Mouse (Mus musculus) thymus, adult 18-20 months (tissue): ENCODE measurements at regions not wholly inside any gene's neighbourhood (a gene's known extent, or its start where the extent isn't known, plus 50 kb on each side); places are given as distances from the start of the nearest gene placed in this dataset.

ENCODE experiments used
- DNase-seq, 2 experiments: peaks; one replicate each; pipeline ENCODE4 v3.0.0; 2022; ENCODE audit warnings: mixed read lengths in 2 of 2

GRCm38 (mm10) chr2:9691906-9692305, 189.1 kb upstream of the 4930412O13Rik start:
- no peak for DNase-seq

DNA sequence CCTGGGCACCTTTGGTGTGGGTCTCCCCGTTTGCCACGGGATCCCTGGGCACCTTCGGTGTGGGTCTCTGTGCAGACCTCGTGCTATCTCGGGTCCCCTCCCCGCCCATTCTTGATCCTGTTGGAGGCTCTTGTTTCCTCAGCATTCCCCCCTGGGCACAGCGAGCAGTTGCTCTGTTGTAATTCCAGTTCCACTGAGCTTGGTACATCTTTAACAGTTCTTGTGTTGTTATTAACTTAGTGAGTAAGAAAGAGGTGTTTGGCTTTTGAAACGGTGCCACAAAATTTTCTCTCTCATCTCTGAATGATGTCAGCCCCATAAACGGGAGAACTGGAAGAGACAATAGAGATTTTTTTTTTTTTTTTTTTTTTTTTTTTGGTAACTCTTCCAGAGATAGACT, 187.7 kb upstream of the 4930412O13Rik start:
- no peak for DNase-seq

DNA sequence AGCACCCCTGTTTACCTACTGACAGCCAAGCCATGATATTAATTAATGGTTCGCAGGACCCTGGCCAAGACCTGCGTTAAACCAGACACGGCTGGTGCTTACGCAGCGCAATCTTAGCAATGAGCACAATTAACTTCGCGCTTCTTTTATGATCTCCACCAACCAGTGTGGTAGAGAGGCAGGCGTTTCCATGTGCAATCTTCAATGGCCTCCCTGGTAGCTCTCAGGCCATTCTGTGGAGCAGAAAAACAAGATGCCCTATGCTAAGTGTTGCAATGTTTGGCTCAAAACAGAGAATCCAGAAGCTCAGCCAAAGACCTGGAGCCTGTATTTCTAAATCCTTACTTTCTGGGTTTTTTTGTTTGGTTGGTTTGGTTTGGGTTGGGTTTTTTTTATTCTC, 186.9 kb upstream of the 4930412O13Rik start:
- DNase-seq: no peak

DNA sequence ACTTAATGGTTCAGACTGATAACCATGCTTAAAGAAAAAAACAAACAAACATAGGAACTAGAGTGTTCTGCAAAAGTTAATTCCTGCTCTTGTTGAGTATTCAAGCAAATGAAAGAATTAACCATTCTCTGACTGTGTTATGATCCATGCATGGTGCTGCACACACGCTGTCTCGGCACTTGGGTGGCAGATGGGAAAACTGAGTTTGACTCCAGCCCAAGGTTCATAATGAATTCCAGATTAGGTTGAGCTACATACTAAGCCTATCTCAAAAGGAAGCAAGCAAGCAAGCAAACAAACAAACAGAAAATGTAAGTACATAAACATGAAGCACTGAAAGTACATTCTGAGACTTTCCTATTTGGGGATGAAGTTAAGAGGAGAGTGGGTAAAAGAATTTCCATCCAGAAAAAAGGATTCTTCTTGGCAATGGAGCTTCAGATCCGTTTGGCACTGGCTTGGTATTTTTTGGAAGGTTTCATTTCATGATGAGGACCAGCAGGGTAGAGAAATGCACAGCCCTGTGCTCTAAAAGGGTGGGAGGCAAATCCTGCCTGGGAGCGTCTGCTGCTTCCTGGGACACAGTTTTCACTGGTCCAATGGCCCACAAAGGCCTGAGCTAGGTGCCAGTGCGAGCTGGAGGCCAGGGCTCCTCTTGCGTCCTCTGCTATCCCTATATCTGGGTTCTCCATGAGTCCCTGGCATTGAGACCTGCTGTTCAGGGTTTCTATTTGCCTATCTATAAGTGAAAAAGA, 183.3 kb upstream of the 4930412O13Rik start:
- DNase-seq: no peak

GRCm38 (mm10) chr2:9704266-9704665, 176.8 kb upstream of the 4930412O13Rik start:
- no peak for DNase-seq

DNA sequence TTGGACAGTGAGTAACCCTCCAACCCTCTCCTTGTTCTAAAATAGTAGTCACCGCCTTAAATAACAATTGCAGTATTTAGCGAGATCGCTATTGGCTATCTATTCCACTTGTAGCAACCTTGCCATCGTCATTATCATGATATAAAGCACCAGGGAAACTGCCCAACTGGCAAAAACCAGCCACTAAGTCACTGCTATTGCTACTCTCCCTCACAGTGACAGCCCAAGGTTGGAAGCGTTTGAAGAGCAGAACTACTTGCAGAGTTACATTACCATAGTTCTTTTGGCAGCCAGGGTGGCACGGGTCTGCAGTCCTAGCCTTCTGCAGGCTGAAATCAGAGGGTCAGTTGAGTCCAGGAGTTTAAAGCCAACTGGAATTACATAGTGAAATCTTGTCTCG, 171.6 kb upstream of the 4930412O13Rik start:
- DNase-seq: no peak

GRCm38 (mm10) chr2:9717904-9718303, 163.1 kb upstream of the 4930412O13Rik start:
- DNase-seq: no peak

DNA sequence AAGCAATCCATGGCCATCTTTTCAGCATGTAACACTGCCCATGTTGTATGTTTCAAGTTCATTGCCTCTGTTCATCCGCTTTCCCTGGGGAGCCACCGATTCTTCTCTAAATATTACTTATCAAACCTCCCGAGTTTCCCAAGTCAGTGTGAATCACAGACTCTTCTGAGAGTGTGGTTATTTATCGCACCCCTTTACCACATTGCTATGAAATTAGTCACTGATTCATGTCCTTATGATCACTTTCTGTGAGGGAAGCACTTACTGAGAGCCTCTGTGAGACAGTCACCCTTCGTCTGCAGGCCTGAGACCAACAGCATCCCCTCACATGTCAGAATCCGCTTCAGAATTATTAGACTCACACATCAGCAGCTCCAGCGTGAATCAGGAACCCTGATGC, 147.8 kb upstream of the 4930412O13Rik start:
- no peak for DNase-seq

DNA sequence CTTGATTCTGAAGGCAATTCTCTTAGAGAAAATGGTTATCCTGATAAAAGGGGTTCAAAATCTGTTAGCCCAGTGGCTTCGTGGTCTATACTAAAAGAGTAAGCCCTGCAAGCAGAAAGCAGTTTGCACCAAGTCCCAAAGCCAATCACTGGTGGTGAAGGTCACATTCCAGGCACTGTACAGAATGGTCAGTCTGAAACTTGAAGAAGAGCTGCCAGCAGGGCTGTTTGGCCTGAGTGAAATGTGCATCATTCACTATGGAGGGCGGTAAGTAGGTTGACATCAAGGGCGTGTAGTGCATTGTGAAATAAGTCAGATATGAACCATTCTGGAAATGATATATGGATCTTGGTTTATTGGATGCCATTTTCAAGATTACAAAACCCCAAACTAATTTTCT, 136.9 kb upstream of the 4930412O13Rik start:
- DNase-seq: no peak

GRCm38 (mm10) chr2:9749829-9750788, 130.9 kb upstream of the 4930412O13Rik start:
- DNase-seq: no peak

DNA sequence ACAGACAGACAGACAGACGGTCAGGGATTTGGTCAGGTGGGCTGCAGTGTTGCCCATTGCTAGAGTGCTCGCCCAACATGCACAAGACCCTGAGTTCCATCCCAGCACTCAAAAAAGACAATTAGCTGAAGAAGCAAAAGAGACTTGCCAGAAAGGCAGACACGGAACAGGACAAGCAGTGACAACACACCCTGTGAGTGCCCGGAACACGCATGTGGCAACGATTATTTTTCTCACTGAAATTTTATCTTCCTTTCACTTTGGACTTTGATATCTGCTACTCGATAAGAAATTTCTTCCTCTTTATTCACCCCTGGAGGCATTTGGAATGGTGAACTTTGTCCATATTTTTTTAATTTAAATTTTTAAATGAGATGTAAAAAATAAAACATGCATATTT, 127.4 kb upstream of the 4930412O13Rik start:
- DNase-seq: no peak

DNA sequence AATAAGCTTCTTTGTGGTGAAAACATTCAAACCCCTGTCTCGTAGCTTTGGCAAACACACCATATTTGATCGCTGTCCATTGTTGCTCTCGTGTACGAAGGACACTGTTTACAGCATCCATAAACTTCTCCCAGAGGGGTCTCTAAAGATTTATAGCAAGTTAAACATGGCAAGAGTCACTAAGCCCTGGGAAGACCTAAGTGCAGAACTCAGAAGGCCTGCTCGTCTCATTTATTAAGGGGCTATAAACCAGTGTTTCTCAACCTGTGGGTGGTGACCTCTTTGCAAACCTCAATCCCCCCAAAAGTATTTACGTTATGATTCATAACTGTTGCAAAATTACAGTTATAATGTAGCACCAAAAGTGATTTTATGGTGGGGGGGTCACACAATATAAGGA, 126.9 kb upstream of the 4930412O13Rik start:
- no peak for DNase-seq

DNA sequence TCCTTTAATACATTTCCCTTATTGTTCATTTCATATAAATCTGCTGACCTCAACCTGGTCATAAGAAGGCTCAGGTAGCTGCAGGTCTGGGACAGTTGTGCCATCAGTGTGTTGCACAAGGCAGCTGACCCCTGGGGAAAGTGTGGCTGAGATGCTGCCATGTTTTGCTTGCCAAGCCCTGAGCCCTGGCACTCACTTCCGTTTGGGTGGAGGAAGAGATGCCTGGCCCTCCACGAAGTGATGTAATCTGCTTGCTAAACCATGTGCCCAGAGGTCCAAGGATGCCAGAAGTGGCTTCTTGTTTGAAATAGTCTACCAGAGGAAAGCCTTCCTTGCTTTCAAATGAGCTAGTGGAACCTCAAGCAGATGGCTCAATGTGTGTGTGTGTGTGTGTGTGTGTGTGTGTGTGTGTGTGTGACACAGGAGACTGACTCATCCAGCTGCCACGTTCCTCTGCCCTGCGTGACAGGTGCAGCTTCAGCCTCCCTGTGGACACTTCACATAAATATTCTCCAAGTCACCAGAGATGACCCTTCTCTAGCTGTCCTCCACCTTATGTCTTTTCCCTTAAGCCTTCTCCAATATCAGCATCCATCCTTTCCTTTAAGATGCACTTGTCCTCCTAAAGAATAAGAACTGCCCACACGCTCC, 123.2 kb upstream of the 4930412O13Rik start:
- DNase-seq: no peak

DNA sequence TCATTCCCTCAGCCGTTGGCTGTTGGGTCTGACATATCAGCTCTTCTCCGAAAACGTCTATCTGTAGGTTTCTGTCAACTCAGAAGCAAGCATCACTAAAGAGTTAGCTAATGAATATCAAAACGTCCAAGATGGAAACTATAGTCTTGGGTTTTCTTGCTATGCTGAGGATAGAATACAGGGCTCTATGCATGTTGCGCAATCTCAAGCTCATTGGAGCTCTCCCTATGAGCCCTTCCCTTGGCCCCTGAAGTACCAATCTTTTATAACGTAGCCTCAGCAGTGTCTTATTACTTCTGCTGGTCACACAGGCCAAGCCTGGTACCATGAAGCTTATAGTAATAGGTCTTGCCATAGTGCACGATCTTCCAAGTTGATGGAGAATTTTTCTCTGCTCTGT, 122.1 kb upstream of the 4930412O13Rik start:
- DNase-seq: no peak

- no peak for DNase-seq
Measured at GRCm38 (mm10) chr2:9759389-9760104, 121.5 kb upstream of the 4930412O13Rik start.

GRCm38 (mm10) chr2:9780159-9780558, 100.9 kb upstream of the 4930412O13Rik start:
- DNase-seq: no peak

DNA sequence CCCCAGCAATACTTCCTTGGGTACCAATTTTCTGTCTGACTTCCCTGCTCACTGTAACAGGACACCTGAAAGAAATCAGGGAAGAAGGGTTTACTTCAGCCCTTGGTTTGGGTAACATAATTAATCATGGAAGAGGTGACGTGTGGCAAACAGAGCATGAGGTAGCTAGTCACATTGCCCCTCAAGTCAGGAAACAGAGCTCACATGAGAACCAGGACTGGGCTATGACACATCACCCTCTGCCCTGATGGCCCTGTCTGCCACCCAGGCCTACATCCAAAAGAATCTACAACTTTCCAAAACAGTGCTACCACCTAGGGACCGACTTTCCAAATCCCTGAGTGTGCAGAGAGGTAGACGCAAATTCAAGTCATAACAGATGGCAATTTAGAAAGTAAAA, 98.4 kb upstream of the 4930412O13Rik start:
- no peak for DNase-seq

DNA sequence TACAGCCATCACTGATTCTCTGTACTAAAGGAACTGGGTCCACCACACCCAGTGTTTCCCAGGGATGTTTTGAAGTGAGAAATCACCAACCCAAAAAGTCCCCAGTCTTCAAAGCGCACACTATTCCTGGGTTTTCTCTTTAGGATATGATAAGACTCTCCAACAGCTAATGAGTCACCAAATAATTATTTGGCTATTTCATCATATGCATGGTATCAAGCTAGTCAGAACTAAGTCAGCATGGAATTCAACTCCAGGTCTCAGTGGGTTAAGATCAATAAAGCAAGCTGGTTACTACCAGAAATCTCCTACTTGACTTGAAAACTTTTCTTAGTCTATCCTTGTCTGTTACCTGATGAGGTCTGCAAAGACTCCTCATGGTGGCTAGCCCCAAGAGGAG, 89.1 kb upstream of the 4930412O13Rik start:
- DNase-seq: no peak

GRCm38 (mm10) chr2:9792381-9792780, 88.7 kb upstream of the 4930412O13Rik start:
- DNase-seq: no peak

- no peak for DNase-seq
Measured at GRCm38 (mm10) chr2:9795401-9795800, 85.7 kb upstream of the 4930412O13Rik start.

DNA sequence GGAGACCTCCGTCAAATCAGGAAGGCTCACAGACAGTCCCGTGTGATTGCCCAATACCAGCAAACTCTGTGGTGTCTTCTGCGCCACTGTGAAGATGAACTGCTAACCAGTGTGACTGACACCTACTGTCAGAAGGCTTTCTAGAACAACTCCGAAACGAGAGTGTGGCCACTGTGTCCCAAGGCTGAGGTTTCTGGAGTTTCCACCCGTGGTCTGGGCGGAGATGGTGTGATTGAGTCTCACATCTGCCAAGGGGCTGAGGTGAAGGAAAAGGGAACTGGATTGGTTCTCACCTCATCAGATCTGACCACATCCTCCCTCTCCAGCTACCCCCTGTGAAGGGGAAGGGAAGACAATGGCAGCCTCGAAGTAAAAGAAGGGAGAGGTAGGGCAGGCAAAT, 79.6 kb upstream of the 4930412O13Rik start:
- DNase-seq: peak in 1 of 2 experiments; percentile 19

DNA sequence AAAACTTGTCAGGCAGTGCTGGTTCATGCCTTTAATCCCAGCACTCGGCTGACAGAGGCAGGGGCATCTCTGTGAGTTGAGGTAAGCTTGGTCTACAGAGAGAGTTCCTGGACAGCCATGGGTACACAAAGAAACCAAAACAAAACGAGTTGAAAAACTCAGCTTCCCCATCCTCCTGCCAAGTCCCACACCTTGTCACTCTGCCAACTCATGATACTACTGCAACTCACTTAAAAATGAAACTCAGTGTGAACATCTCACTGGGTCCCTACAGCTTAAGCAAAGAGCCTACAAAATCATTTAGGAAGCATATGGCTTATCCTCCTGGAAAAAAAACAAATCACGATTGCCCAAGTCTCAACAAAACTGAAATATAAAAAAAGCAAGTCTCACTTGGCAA, 76.7 kb upstream of the 4930412O13Rik start:
- DNase-seq: no peak

DNA sequence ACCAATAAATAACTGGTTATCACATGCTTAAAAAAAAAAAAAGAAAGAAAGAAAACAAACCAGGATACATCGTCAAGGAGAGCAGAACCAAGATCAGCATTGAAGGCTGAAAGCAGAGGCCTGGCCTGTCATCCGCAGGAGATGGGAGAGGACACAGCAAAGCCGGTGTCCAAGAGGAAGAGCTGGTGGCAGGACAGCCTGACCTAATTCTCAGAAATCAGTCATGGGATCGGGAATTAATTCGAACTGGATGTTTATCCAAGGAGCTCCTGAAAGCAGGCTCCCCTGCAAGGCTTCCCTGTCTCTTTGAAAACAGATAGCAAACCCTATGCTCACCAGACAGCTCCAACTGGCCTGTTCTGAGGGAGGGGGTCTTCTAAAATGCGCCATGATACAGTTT, 75.5 kb upstream of the 4930412O13Rik start:
- DNase-seq: no peak
